Mouse (Mus musculus): ENCODE measurements around the gene Vkorc1l1. TPM values are rescaled to one million over a fixed set of nuclear protein-coding genes. Genes with fewer than 3 reads are reported as not detected.
A peak's percentile ranks its signal among the peaks of the same experiment; 100 is the strongest.

Vkorc1l1 gene
- polyA plus RNA-seq, 1 experiment: 41.5 TPM

DNA sequence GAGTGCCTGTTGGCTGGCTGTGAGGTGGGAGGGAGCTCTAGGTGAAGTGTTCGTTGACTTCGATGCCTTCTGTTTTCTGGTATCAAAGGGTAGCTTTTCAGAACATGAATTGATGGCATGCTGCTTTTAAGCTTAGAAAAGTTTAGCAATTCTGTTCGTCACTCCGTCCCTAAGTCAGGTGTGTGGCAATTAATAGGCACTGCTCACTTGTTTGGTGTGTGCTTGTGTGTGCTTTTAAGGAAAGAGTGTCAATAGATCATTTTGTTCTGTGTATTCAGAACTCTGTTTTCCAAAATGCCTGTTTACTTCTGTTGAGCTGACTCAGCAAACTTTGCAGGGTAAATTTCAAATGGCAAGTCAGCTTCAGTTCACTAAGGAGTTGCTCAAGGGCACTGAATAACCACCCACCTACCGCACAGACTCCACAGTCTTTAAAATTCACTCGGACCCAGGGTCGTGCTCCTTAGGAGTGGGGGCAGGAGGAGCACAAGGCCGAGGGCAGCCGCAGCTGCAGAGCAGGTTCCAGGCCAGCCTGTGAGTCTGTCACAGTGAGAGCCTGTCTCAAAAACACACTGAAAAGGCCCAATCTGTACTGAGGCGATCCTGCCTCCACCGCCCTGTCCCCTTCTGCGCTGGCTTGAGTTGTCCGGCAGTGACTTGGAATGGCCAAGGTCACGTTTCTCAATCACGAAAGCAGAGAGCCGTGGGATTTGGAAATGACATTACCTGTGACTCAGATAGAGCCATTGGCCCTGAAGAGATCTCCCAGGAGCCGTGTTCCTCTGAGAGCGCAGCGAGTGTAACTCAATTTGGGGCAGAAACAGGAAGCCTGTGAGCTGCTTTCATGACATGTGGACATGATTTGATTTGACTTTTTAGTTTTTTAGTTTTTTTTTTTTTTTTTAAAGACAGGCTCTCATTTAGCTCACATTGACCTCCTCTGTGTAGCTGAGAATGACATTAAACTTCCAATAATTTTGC is 89.9 kb downstream of the Vkorc1l1 start:
- Histone ChIP-seq H3K4me1 (ENCODE audit: control insufficient read depth, insufficient read depth, insufficient read length, low read length) (peaks cover 10% of the 10 kb centered on the region), H3K4me3 (ENCODE audit: insufficient read depth, low read depth, low read length) (no peak overlapping the region)

DNA sequence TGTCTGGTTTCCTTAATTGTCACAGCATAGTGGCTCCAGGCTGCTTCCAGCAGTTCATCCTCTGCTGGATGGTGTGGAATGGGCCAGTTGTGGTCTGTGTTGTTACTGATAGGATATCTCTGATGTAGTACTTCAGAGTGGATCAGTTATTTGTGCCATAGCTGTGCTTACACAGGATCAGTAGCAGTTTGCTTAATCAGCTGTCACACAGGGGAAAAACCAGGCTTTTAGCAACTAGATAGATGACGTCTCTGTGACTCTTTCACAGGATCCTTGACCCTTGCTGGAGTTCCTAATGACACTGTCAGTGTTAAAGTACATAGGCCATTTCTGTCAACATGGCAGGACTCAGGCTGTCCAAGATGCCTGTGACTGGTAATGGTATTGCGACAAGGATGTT is 92.1 kb downstream of the Vkorc1l1 start:
- H3K27ac ChIP-seq (replicated peaks; ENCODE audit: low read depth, low read length): no peak overlapping the region
- no peak overlapping the region for H3K4me3 ChIP-seq (ENCODE audit: insufficient read depth, low read depth, low read length)
- peaks cover 10% of the 10 kb centered on the region for H3K4me1 ChIP-seq (ENCODE audit: control insufficient read depth, insufficient read depth, insufficient read length, low read length)

More for the DNA sequence above, 89.9 kb downstream of the Vkorc1l1 start:
- peak overlapping the region; percentile 83 for H3K27ac ChIP-seq (replicated peaks; ENCODE audit: low read depth, low read length)

Other genes with a start within 250 kb of the Vkorc1l1 start
- not detected in 2 replicates for gene Sept14, start 233.5 kb upstream of the Vkorc1l1 start, polyA plus RNA-seq (2012; ENCODE audit: insufficient read depth, insufficient read length, missing spikeins)
- gene Mrps17, start 226.5 kb upstream of the Vkorc1l1 start, polyA plus RNA-seq (2012; ENCODE audit: insufficient read depth, insufficient read length, missing spikeins): 95.0 and 106 TPM in 2 replicates
- gene Nipsnap2, start 216.9 kb upstream of the Vkorc1l1 start, polyA plus RNA-seq (2012; ENCODE audit: insufficient read depth, insufficient read length, missing spikeins): 152 and 165 TPM in 2 replicates
- 46.7 and 56.8 TPM in 2 replicates for gene Psph, start 154.5 kb upstream of the Vkorc1l1 start, polyA plus RNA-seq (2012; ENCODE audit: insufficient read depth, insufficient read length, missing spikeins)
- 12.2 and 15.9 TPM in 2 replicates for gene Sumf2, start 95.0 kb upstream of the Vkorc1l1 start, polyA plus RNA-seq (2012; ENCODE audit: insufficient read depth, insufficient read length, missing spikeins)
- gene Chchd2, start 54.5 kb upstream of the Vkorc1l1 start, polyA plus RNA-seq (2012; ENCODE audit: insufficient read depth, insufficient read length, missing spikeins): 1,785 and 1,958 TPM in 2 replicates
- 0.83 and 1.9 TPM in 2 replicates for gene Zbed5, start 46.2 kb upstream of the Vkorc1l1 start, polyA plus RNA-seq (2012; ENCODE audit: insufficient read depth, insufficient read length, missing spikeins)
- gene Phkg1, start 43.4 kb upstream of the Vkorc1l1 start, polyA plus RNA-seq (2012; ENCODE audit: insufficient read depth, insufficient read length, missing spikeins): 2.3 and 9.8 TPM in 2 replicates
- 4.1 and 6.2 TPM in 2 replicates for gene Nupr1l, start 33.4 kb upstream of the Vkorc1l1 start, polyA plus RNA-seq (2012; ENCODE audit: insufficient read depth, insufficient read length, missing spikeins)
- 16.5 and 18.5 TPM in 2 replicates for gene Gusb, start 61.1 kb downstream of the Vkorc1l1 start, polyA plus RNA-seq (2012; ENCODE audit: insufficient read depth, insufficient read length, missing spikeins)
- gene Asl, start 87.3 kb downstream of the Vkorc1l1 start, polyA plus RNA-seq (2012; ENCODE audit: insufficient read depth, insufficient read length, missing spikeins): 23.4 and 27.8 TPM in 2 replicates
- gene Crcp, start 87.3 kb downstream of the Vkorc1l1 start, polyA plus RNA-seq (2012; ENCODE audit: insufficient read depth, insufficient read length, missing spikeins): 21.9 and 23.3 TPM in 2 replicates
- 11.6 and 14.3 TPM in 2 replicates for gene Tpst1, start 131.4 kb downstream of the Vkorc1l1 start, polyA plus RNA-seq (2012; ENCODE audit: insufficient read depth, insufficient read length, missing spikeins)
- 1.2 and 1.5 TPM in 2 replicates for gene Kctd7, start 202.9 kb downstream of the Vkorc1l1 start, polyA plus RNA-seq (2012; ENCODE audit: insufficient read depth, insufficient read length, missing spikeins)
- 16.7 and 19.1 TPM in 2 replicates for gene Rabgef1, start 229.8 kb downstream of the Vkorc1l1 start, polyA plus RNA-seq (2012; ENCODE audit: insufficient read depth, insufficient read length, missing spikeins)

All from brown adipose tissue, adult 24 weeks (tissue).